Mouse (Mus musculus): ENCODE results near the gene Naga.
"Not testable (repeated sequence)": the region's sequence is repeated elsewhere in the genome, so short reads cannot be mapped to it uniquely, and the experiment has no call there.

Gene Naga

GRCm38 (mm10) chr15:82338593-82339112 lies at the start of gene Naga, which contains the start of the genes Pheta2 and Smdt1:
Gene Naga (minus strand): TSS chr15:82338925.
Gene Pheta2 (plus strand): TSS chr15:82338942.
Gene Smdt1 (plus strand): TSS chr15:82338959.
- DNase-seq = peak; percentile 98

DNA sequence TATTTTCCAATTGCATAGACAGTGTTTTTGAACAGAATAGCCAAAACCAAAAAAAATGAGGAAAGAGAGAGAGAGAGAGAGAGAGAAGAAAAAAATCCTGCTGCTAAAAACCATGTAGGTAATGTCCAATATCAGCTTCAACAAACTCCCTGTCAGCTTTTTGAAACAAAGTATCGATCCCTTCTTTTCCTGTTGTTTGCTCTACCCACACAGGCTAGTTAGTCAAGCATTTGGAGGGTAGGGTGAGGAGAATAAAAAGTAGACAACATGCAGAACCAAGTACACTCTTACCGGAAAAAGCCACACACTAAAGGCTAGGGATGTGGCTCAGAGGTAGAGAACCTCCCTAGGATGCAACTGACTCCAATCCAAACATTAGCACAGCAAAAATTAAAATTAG lies 47.0 kb upstream of the Naga start:
- no peak for DNase-seq

DNA sequence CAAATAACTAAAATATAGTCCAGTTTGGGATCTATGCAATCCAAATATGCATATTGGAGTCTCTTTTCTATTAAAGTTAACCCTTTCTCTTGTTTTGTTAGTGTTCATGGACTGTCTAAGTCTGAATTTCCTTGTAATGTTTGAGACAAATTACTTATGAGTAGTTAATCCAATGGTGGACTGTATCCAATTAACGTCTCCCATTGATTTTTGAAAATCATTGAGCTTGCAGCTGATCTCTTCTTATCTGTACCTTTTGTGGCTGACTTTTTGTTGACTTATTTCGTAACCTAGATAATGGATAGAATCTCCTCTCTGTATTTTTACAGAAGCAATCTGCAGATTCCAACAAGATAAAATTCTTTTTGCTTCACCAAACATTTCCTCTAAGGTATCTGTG lies 43.7 kb upstream of the Naga start:
- no peak for DNase-seq

DNA sequence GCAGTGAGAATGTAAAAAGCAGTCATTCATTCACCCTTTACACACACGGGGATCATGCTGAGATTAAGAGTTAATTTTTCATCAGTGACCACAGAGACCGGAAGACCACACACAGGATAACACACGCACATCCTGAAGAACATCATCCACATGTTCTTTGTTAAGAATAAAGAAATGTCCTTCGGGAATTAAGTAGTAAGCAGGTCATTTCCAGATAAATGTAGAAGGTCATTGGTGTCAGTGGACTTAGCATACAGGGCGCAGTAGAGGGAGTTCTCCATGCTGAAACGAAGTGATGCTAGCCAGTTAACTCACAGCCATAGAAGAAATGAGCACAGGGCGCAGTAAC lies 42.0 kb upstream of the Naga start:
- DNase-seq = no peak

DNA sequence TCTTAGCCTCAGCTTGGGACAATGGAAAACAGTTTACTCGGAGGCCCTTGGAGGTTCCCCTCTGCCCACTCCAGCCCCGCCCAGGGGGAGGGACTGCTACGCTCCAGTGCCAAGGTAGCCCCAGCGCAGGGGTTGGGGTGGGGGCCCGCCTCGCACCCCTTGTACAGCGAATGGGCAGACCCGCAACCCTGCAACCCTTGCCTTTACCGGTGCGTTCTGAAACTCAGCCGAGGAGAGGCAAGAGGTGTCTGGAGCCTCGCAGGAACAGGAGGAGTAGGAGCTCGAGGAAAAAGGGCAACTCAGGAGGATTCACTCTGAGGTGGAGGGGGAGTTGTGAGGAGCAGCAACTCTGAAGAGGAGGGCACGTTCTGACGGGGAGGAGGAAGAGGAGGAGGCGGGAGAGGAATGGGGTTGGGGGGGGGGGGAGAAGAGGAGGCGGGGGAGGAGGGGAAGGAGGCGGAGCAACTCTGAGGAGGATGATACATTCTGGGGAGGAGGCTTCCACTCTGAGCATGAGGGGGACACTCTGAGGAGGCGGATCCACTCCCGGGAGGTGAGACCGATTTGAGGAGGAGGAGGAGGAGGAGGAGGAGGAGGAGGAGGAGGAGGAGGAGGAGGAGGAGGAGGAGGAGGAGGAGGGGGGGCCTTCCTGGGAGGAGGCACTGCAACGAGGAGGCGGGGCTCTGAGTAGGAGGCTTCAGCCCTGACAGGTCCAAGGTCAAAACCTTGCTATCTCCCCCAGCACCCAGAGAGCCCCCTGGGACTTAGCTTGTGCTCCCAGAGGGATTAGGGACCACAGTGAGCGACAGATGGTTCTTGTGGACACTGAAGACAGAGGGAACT lies 41.4 kb upstream of the Naga start, which contains the start of gene Cyp2d22:
Gene Cyp2d22 (minus strand): TSS at position 390 of the 843 bp plus-strand sequence.
- peak; percentile 85 for DNase-seq

GRCm38 (mm10) chr15:82379511-82379870 lies 40.8 kb upstream of the Naga start:
- DNase-seq = no peak

DNA sequence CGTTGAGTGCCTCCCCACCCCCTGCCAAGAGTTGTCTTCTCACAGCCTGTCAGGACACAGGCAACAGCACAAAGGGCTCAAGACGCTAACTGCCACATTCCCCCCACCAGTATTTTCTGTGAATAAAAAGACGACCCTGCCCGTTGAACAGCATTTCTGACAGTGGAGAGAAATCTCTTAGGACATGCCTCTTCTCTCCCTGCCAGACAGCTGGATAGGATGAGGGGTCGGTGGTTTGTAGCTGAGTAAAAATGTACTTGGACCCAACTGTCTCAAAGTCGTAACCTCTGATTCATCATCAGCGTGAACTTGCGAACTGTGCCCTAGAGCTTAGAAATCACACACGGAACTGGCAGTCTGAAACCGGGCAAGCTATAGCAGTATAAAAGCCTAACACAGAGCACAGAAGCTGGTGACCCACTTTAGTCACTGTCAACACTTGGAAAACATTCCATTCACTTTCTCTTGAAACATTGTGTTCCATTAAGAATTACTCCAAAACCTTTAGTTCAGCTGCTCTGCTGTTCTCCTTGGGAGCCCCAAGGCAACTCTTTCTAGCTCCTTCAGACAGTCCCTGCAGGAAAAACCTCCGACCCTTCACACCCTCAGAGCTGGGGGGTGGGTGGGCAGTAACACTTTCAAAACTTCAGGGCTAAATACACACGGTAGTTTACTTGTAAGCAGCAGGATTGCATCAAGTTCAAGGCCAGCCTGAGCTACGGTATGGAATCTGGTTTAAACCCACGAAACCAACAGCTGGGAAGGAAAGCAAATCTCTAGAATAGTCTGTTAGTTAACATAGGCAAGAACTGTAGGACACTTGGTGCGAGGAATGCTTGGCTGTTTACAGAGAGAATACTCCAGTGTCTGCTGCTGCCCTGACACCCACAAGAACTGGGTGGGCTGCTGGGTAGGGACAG lies 39.8 kb upstream of the Naga start:
- DNase-seq = peak; percentile 56

DNA sequence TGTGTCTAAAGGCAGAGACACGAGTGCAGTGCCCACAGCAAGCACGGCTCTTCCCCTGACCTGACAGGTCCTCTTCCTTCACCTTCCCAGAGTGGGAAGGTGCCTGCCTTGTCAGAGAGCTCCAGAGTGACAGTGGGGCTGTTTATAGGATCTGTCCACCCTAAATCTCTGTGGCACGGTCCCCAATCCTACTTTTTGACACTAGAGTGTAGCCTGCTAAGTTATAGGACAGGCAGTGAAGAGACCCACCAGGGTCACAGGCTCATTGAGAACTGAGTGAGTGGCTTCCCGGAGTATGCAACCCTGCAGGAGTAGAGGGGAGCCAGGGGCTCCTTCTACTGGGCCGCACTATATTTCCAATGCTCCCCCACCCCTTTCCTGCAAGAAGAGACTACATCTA lies 39.0 kb upstream of the Naga start:
- DNase-seq = no peak

- DNase-seq = peak; percentile 93
These were observed 37.8 kb upstream of the Naga start for GRCm38 (mm10) chr15:82376393-82377138.

GRCm38 (mm10) chr15:82375855-82376254 lies 37.1 kb upstream of the Naga start:
- DNase-seq = no peak

DNA sequence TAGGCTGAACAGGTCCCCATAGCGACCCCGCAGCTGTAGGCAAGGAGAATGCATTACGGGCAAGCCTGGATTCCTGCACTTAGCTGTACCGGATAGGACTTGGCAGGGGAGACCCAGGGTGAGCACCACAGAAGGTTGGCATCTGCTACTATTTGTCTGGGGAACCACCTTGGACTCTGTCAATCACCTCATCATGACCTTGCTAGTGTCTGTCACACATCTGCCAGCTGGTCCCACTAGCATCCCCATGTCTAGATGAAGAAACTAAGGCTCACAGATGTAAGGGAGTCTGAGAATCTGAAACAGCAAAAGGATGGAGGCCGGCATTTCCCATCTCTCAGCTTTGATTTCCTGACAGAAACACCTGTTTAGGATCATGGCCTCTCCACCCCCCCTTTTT lies 35.7 kb upstream of the Naga start:
- DNase-seq = no peak

DNA sequence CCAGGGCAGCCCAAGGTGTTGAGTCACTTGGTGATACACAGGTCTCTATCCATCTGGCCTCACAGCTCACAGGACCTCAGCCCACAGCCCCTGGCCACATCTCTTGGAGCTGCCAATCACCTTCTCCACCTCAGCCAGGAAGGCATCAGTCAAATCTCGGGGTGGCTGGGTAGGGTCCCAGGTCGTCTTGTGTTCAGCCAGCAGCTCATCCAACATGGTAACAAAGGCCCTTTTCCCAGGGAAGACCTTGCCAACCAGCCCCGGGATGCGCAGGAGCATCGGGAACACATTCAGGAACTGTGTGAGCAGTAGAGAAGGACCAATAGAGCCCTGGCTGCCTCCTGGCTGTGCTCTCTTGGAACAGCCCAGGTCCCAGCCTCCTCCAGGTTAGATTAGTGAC lies 34.3 kb upstream of the Naga start:
- DNase-seq = no peak

DNA sequence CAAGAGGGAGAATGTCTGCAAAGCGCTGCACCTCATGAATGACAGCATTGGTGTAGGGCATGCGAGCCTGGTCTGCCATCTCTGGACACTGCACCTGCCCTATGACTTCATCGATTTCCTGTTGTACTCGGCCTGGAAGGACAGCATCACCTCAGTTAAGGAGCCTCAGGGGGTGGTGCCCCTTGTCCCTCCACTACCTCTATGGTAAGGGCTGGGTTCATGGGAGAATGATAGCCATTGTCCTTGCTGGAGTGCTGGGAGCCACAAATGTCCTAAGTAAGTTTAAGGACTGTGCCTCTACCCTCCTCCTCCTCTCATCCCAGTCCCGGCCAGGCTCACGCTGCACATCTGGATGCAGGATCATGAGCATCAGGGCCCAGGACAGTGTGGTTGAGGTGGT lies 33.7 kb upstream of the Naga start:
- peak; percentile 0 for DNase-seq

GRCm38 (mm10) chr15:82368851-82369250 lies 30.1 kb upstream of the Naga start:
- DNase-seq = no peak

DNA sequence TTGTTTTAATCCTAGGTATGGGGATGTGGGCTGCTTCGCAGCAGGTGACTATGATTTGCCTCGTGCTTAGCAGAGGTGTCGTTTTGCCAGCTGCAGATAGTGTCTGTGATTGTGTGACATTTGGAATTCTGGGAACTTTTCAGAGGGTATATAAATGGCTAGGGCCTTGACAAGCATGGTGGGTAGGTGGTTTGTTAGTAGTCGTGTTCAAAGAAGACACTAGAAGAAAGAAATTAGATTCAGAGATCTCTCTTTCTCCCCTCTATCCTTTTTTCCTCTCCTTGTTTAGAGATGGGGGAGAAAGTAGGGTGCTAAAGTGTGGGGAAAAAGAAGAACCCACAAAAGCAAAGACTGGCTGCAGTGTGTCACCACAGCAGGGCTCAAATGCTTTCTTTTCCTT lies 29.4 kb upstream of the Naga start:
- DNase-seq = no peak

GRCm38 (mm10) chr15:82364561-82364960 lies 25.8 kb upstream of the Naga start:
- DNase-seq = not testable (repeated sequence)

GRCm38 (mm10) chr15:82363801-82364200 lies 25.1 kb upstream of the Naga start:
- DNase-seq = not testable (repeated sequence)

GRCm38 (mm10) chr15:82362234-82362633 lies 23.5 kb upstream of the Naga start:
- DNase-seq = no peak

- DNase-seq = no peak
These were observed 22.8 kb upstream of the Naga start for GRCm38 (mm10) chr15:82361459-82362018.

- peak; percentile 52 for DNase-seq
These were observed 19.9 kb upstream of the Naga start for GRCm38 (mm10) chr15:82358431-82359260.
